In genomic region chr12:38140039-38140438, GRCm38 (mm10) we compare ENCODE assay signal across 14 mouse cellular contexts.
DNase-seq lines count a peak whose midpoint lies in the region; ATAC-seq and TF ChIP-seq lines count a peak whose summit lies in the region.
"Had no signal": no experiment of that assay in that cellular context is flagged by ENCODE, and none has a peak within 500 bp of the region (broad histone marks: within the 10 kb centered on the region; RNA-seq: fewer than 3 reads in every experiment).

No protein-coding gene starts in this region.

- peak; percentile 67; the same call in 1 of the 2 replicates for ATAC-seq in frontal cortex, adult (ENCODE audit: low TSS enrichment)
- ATAC-seq: activated CD4-positive, CD25-positive, alpha-beta regulatory T cell, adult 4 months; forebrain, embryonic 16.5 days; intestine, embryonic 16.5 days had no signal

- H3K9me3 ChIP-seq in E14TG2a.4 (ENCODE audit: low read length) = no peaks in the 10 kb centered on the region
- H3K9me3 ChIP-seq: embryonic facial prominence, embryonic 12.5 days; liver, embryonic 13.5 days had no signal

- no peaks in the 10 kb centered on the region for H3K4me1 ChIP-seq in E14TG2a.4 (replicated peaks; ENCODE audit: low read depth, low read length)
- H3K4me1 ChIP-seq: embryonic facial prominence, embryonic 12.5 days; liver, embryonic 13.5 days had no signal

- peak; percentile 50 for TF ChIP-seq CTCF in left cerebral cortex, adult 2 months (IDR thresholded peaks at IDR 0.05)
- TF ChIP-seq CTCF in E14TG2a.4 (conservative IDR thresholded peaks at IDR 0.05; ENCODE audit: low read length) = peak; percentile 21; the same call in 1 of the 2 replicates

- no peaks in the 10 kb centered on the region for H3K36me3 ChIP-seq in E14TG2a.4 (ENCODE audit: insufficient read depth, low read length)
- H3K36me3 ChIP-seq: embryonic facial prominence, embryonic 12.5 days; liver, embryonic 13.5 days had no signal

- intact Hi-C loops in left cerebral cortex, adult 2 months (cut with DNase I) = loop anchor here (5.0 to 10.0 kb wide), 2 partner anchors 205 to 637 kb away; partner anchors contain the start of gene Etv1
- intact Hi-C loops in left cerebral cortex, postnatal 36 days (cut with DNase I) = loop anchor here (10.0 kb wide), 1 partner anchor 645 kb away; no protein-coding TSS in a partner anchor

- no peak overlapping the region for H3K4me3 ChIP-seq in left cerebral cortex, adult 2 months
- no peak overlapping the region for H3K4me3 ChIP-seq in E14TG2a.4 (replicated peaks; ENCODE audit: low read length)
- H3K4me3 ChIP-seq: embryonic facial prominence, embryonic 12.5 days; liver, embryonic 13.5 days had no signal

- H3K27me3 ChIP-seq in E14TG2a.4 (ENCODE audit: insufficient read depth, low read length) = no peaks in the 10 kb centered on the region
- H3K27me3 ChIP-seq: embryonic facial prominence, embryonic 12.5 days; liver, embryonic 13.5 days had no signal

- no peak for DNase-seq in frontal cortex, postnatal 36 days (ENCODE audit: low spot score in 2 of 2)
- no peak for DNase-seq in left cerebral cortex, adult 2 months (ENCODE audit: extremely low spot score in 1 of 2, low spot score in 2 of 2)
- DNase-seq in left cerebral cortex, postnatal 36 days (ENCODE audit: low spot score in 2 of 2) = no peak
- DNase-seq in embryo, embryonic 10.5 days (ENCODE audit: low spot score) = peak; percentile 52
- no peak for DNase-seq in gastrocnemius, postnatal 4 days (ENCODE audit: low spot score in 2 of 2)
- no peak for DNase-seq in layer of hippocampus, postnatal 25 days (ENCODE audit: extremely low spot score in 1 of 2, low spot score in 1 of 2)
- DNase-seq: layer of hippocampus, postnatal 36 days; liver, embryonic 13.5 days had no signal

- no peak overlapping the region for H3K27ac ChIP-seq in left cerebral cortex, adult 2 months
- H3K27ac ChIP-seq: embryonic facial prominence, embryonic 12.5 days; liver, embryonic 13.5 days had no signal
